Mouse (Mus musculus) hindbrain, embryonic 13.5 days (tissue): ENCODE measurements around the gene Adgrg1. TPM values are rescaled to one million over a fixed set of nuclear protein-coding genes. Genes with fewer than 3 reads are reported as not detected.

Source experiments
- ATAC-seq: fragments of 200-750 bp; cut with Nextera tagmentation; 2 replicates; pipeline ENCODE4 v1.8.0; 2017; ENCODE audit warnings: moderate TSS enrichment; ENCODE audit not compliant: low FRiP score
- H3K27ac ChIP-seq: fragments of 300-500 bp; sonication (generic); 2 replicates; pipeline ENCODE4 v1.5.1; 2015; ENCODE audit warnings: inconsistent platforms, mild to moderate bottlenecking, moderate library complexity
- H3K27me3 ChIP-seq: fragments of 300-500 bp; sonication (generic); 2 replicates; pipeline ENCODE4 v1.6.1; 2015; ENCODE audit warnings: mild to moderate bottlenecking, inconsistent platforms
- H3K36me3 ChIP-seq: fragments of 300-500 bp; sonication (generic); 2 replicates; pipeline ENCODE4 v1.6.1; 2015; ENCODE audit warnings: mild to moderate bottlenecking, inconsistent platforms
- H3K4me1 ChIP-seq: fragments of 300-500 bp; sonication (generic); replicated peaks from 2 replicates; pipeline ENCODE4 v1.6.1; 2015; ENCODE audit warnings: inconsistent platforms
- H3K4me2 ChIP-seq: fragments of 300-500 bp; sonication (generic); 2 replicates; pipeline ENCODE4 v1.6.1; 2015; ENCODE audit warnings: inconsistent platforms, mild to moderate bottlenecking, moderate library complexity
- H3K4me3 ChIP-seq: fragments of 300-500 bp; sonication (generic); 2 replicates; pipeline ENCODE4 v1.5.1; 2015; ENCODE audit warnings: mild to moderate bottlenecking, inconsistent platforms
- H3K9ac ChIP-seq: fragments of 300-500 bp; sonication (generic); 2 replicates; pipeline ENCODE4 v1.6.1; 2015; ENCODE audit warnings: mild to moderate bottlenecking, inconsistent platforms
- H3K9me3 ChIP-seq: fragments of 300-500 bp; sonication (generic); 2 replicates; pipeline ENCODE4 v1.6.1; 2016; ENCODE audit warnings: inconsistent platforms
- WGBS: fragments of 180-500 bp; shearing (Covaris S2); methylation state at CpG from one replicate; pipeline ENCODE4 v1.1.7; 2015; 5-methylcytosine and 5-hydroxymethylcytosine counted together
- polyA plus RNA-seq: library from polyadenylated mRNA; unstranded; fragments of >200 nt; fragmentation: Nextera tagmentation; extraction: Ambion mirVana; gene quantifications from 2 replicates; pipeline ENCODE4 v1.2.1, GENCODE M21; 2015

The Adgrg1 gene
- 158 and 162 TPM in 2 replicates for polyA plus RNA-seq

DNA sequence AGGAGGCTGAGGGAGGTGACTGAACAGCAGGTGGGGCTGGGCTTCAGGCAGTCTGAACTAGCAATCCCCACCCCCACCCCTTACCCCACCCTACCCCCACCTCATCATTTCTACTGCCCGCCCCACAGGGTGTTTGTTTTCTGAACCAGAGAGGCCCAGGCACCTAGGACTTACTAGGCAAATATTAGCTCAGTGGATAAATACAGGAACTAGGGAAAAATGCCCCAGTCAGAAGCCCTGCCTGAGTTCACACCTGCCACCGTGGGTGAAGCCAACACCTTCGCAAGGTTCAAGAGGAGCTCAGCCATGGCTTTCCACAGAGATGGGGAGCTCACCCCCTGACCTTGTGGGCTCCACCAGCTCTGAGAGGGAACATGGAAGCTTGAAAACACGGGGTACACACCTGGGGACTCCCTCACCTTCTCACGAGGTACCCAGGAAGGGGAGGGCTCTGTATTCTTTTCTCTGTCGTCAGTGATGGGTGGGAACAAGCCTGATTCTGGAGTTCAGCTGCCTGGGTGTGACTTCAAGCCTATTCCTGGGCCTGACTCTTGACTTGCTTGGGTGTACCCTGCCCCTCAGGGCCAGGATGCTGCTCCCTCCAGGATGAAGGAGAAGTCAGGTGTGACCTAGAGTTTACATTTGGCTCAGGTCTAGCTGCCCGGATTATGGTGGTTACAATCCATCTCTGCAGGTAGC is at the start of gene Adgrg1:
Adgrg1 (plus strand) TSS at position 285 of the 699 bp plus-strand sequence.
- H3K4me3 ChIP-seq: no peak within 1 kb of the TSS
- peaks cover 9% of the 10 kb centered on the region for H3K27me3 ChIP-seq
- no peaks in the 10 kb centered on the region for H3K36me3 ChIP-seq
- H3K27ac ChIP-seq: no peak within 1 kb of the TSS
- WGBS: 56% methylated on average over 7 of the region's 7 CpGs
- H3K9me3 ChIP-seq: no peaks in the 10 kb centered on the region
- ATAC-seq: no peak
- H3K9ac ChIP-seq: no peak within 1 kb of the TSS
- peaks cover 29% of the 10 kb centered on the region for H3K4me1 ChIP-seq
- no peak within 1 kb of the TSS for H3K4me2 ChIP-seq

DNA sequence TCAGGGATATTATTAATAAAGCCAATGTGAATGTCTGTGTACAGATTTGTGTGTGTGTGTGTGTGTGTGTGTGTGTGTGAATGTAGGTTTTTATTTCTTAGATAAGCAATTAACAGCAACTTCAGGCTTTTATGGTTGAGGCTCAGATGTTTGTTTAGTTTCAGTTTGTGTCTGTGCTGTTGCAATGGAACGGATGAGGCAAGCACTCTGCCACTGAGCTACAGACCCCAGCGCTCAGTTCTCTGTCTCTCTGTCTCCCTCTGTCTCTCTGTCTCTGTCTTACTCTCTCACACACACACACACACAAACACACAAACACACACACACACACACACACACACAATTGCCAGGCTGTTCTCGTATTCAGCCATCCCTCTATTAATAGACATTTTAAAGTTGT is 46.3 kb upstream of the Adgrg1 start:
- Histone ChIP-seq H3K9ac (no peak overlapping the region), H3K36me3 (no peaks in the 10 kb centered on the region), H3K27me3 (0 out of 2 replicates have a peak, but pooled peaks cover 8% of the 10 kb centered on the region), H3K4me2 (no peak overlapping the region), H3K4me3 (no peak overlapping the region), H3K9me3 (no peaks in the 10 kb centered on the region), H3K4me1 (no peaks in the 10 kb centered on the region), H3K27ac (no peak overlapping the region)
- ATAC-seq: no peak
- WGBS: 86% methylated on average over 3 of the region's 3 CpGs

DNA sequence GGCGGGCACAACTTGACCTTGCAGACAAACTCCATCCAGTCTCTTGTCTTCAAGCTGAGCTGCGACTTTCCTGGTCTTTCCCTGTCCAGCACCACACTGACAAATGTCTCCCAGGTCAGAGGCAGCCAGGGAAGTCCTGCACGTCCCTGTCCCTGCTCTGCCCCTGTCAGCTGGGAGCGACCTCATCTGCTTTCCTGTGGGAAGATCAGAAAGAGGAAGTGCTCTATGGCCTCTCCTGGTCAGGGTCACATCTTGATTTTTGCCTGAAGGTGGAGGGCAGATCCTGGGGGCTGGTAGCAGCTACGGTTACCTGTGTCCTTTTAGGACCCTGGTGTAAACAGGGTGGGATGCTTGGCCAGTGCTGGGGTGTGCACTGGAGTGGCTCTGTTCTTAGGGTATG is 40.6 kb upstream of the Adgrg1 start:
- no peaks in the 10 kb centered on the region for H3K9me3 ChIP-seq
- WGBS: 69% methylated on average over 5 of the region's 5 CpGs
- H3K4me1 ChIP-seq: no peaks in the 10 kb centered on the region
- no peak overlapping the region for H3K4me2 ChIP-seq
- no peak for ATAC-seq
- H3K36me3 ChIP-seq: no peaks in the 10 kb centered on the region
- no peak overlapping the region for H3K4me3 ChIP-seq
- no peak overlapping the region for H3K9ac ChIP-seq
- no peak overlapping the region for H3K27ac ChIP-seq
- H3K27me3 ChIP-seq: 0 out of 2 replicates have a peak, but pooled peaks cover 3% of the 10 kb centered on the region

DNA sequence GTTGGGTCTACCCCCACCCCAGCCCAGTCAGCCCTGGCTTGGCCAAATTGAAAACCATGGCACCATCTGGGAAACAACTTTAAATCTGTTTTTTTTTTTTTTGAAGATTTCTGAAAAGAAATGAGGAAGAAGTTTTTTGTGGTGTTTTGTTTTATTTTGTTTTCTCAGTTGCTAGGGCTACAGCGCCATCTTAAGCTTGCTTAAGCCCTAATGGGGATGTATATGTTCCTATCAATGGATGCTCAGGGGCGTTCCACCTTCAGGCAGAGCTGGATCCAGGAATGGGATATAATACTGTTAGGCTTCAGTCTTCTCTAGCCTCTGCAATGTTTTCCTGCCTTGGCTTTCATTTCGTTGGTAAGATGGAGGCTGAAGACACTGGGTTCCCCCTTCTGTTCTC is 39.4 kb upstream of the Adgrg1 start:
- no peak overlapping the region for H3K27ac ChIP-seq
- 0 out of 2 replicates have a peak, but pooled peaks cover 3% of the 10 kb centered on the region for H3K27me3 ChIP-seq
- no peaks in the 10 kb centered on the region for H3K9me3 ChIP-seq
- 91% methylated on average over 3 of the region's 3 CpGs for WGBS
- H3K36me3 ChIP-seq: no peaks in the 10 kb centered on the region
- no peak for ATAC-seq
- H3K4me2 ChIP-seq: no peak overlapping the region
- H3K4me3 ChIP-seq: no peak overlapping the region
- H3K4me1 ChIP-seq: no peaks in the 10 kb centered on the region
- H3K9ac ChIP-seq: no peak overlapping the region

DNA sequence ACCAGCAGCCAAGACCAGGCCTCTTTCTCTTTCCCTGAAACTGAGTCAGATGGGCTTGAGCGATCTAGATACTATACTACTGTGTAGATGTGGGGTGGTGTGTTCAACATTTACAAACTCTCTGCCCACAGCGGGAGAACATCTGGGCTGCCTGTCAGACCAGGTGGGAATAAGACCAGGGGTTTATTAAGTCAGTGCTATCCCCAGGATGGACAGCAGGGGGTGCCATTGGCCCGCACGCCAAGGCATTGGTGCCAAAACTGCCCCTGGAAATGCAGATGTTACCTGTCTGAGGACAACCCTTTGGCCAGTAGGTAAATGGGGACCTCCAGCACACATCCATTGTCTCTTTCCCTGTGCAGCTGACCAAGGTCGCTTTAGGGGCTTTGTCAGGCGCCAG is 32.0 kb upstream of the Adgrg1 start:
- no peaks in the 10 kb centered on the region for H3K27me3 ChIP-seq
- no peaks in the 10 kb centered on the region for H3K9me3 ChIP-seq
- H3K4me1 ChIP-seq: peaks cover 9% of the 10 kb centered on the region; the same call in 1 of the 2 replicates
- H3K4me3 ChIP-seq: no peak overlapping the region
- no peak overlapping the region for H3K9ac ChIP-seq
- H3K4me2 ChIP-seq: no peak overlapping the region
- no peak for ATAC-seq
- WGBS: 17% methylated on average over 6 of the region's 6 CpGs
- no peak overlapping the region for H3K27ac ChIP-seq
- no peaks in the 10 kb centered on the region for H3K36me3 ChIP-seq

DNA sequence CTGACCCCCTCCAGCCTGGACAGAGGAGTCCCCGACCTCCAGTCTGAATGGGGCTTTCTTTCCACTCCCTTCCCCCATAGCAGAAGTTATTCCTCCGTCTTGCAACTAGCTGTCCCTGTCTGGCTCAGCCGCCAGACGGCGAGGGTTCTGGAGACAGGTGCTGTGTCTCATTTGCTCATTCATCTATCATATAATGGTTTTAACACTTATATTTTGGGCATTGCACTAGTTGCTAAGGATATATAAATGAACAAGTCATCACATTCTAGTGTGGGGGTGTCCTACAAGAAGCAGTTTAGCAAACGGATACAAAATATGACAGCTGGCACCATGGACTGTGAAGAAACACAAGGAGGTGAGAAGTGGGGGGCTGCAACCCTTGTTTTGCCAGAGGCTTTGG is 29.4 kb upstream of the Adgrg1 start:
- H3K4me2 ChIP-seq: no peak overlapping the region
- H3K4me1 ChIP-seq: peaks cover 9% of the 10 kb centered on the region; the same call in 1 of the 2 replicates
- WGBS: 56% methylated on average over 6 of the region's 6 CpGs
- H3K27ac ChIP-seq: no peak overlapping the region
- H3K36me3 ChIP-seq: no peaks in the 10 kb centered on the region
- H3K4me3 ChIP-seq: no peak overlapping the region
- H3K27me3 ChIP-seq: no peaks in the 10 kb centered on the region
- ATAC-seq: no peak
- no peak overlapping the region for H3K9ac ChIP-seq
- no peaks in the 10 kb centered on the region for H3K9me3 ChIP-seq

DNA sequence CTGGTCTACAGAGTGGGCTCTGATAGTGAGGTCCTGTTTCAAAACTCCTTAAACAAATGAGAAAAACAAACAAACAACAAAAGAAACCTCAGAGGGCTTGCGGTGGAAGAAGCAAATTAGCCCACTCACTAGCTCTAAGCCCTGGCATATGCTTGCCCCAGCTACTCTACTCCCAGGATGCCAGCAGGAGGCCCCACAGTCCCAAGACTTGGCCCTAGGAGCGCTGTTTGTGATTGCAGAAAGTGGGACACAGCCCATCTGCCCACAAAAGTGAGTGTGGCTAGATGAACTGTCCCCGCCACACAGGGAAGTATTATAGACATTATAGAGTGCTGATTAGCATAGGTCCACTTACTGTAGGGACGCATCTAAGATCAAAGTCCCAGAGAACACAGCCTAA is 26.1 kb upstream of the Adgrg1 start:
- no peaks in the 10 kb centered on the region for H3K36me3 ChIP-seq
- no peaks in the 10 kb centered on the region for H3K9me3 ChIP-seq
- H3K4me2 ChIP-seq: no peak overlapping the region
- no peak overlapping the region for H3K4me3 ChIP-seq
- no peak overlapping the region for H3K9ac ChIP-seq
- H3K4me1 ChIP-seq: peaks cover 14% of the 10 kb centered on the region; the same call in 1 of the 2 replicates
- 76% methylated on average over 4 of the region's 4 CpGs for WGBS
- no peak for ATAC-seq
- no peak overlapping the region for H3K27ac ChIP-seq
- no peaks in the 10 kb centered on the region for H3K27me3 ChIP-seq

- H3K9ac ChIP-seq: no peak overlapping the region
- no peaks in the 10 kb centered on the region for H3K27me3 ChIP-seq
- no peak for ATAC-seq
- H3K9me3 ChIP-seq: no peaks in the 10 kb centered on the region
- H3K4me1 ChIP-seq: peaks cover 17% of the 10 kb centered on the region
- no peak overlapping the region for H3K27ac ChIP-seq
- 86% methylated on average over 4 of the region's 4 CpGs for WGBS
- no peak overlapping the region for H3K4me2 ChIP-seq
- no peaks in the 10 kb centered on the region for H3K36me3 ChIP-seq
- no peak overlapping the region for H3K4me3 ChIP-seq
Observed at GRCm38 (mm10) chr8:94949010-94949409, 25.5 kb upstream of the Adgrg1 start.

DNA sequence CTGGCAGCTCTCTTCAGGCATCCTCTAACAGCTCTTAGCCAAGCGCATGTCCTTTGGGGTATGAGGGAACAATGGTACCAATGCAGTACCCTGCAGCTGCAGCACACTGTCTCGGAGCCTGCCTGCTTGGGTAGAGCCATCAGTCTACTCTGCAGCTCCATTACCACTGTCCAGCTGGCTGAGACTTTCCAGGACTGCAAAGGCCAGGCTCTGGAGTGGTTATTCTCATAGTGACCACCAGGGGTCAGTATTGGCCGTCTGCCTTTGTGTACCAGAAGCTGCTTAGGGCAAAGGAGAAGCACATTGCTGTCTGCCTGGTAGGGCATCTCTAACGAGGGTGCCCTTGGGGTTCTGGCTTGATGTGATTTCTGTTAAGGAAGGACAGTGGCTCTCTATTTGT is 24.5 kb upstream of the Adgrg1 start:
- 24% methylated on average over 4 of the region's 4 CpGs for WGBS
- no peak overlapping the region for H3K27ac ChIP-seq

GRCm38 (mm10) chr8:94950458-94950857 is 24.1 kb upstream of the Adgrg1 start:
- H3K27me3 ChIP-seq: no peaks in the 10 kb centered on the region
- H3K9me3 ChIP-seq: no peaks in the 10 kb centered on the region
- peaks cover 26% of the 10 kb centered on the region for H3K4me1 ChIP-seq
- no peak overlapping the region for H3K4me3 ChIP-seq
- no peak overlapping the region for H3K9ac ChIP-seq
- H3K27ac ChIP-seq: no peak overlapping the region
- H3K36me3 ChIP-seq: no peaks in the 10 kb centered on the region
- WGBS: 76% methylated on average over 5 of the region's 5 CpGs
- H3K4me2 ChIP-seq: no peak overlapping the region
- ATAC-seq: peak; percentile 29; the same call in 1 of the 2 replicates

More for the DNA sequence above, 24.5 kb upstream of the Adgrg1 start:
- Histone ChIP-seq H3K4me1 (peaks cover 26% of the 10 kb centered on the region), H3K36me3 (no peaks in the 10 kb centered on the region), H3K9me3 (no peaks in the 10 kb centered on the region), H3K4me3 (no peak overlapping the region), H3K9ac (no peak overlapping the region), H3K4me2 (no peak overlapping the region), H3K27me3 (no peaks in the 10 kb centered on the region)
- ATAC-seq: peak; percentile 77

GRCm38 (mm10) chr8:94952086-94952485 is 22.5 kb upstream of the Adgrg1 start:
- WGBS: 85% methylated on average over 5 of the region's 5 CpGs

GRCm38 (mm10) chr8:94953624-94954367 is 20.8 kb upstream of the Adgrg1 start:
- WGBS: 68% methylated on average over 7 of the region's 7 CpGs
- Histone ChIP-seq H3K4me3 (no peak overlapping the region), H3K9me3 (no peaks in the 10 kb centered on the region), H3K27ac (no peak overlapping the region), H3K9ac (no peak overlapping the region), H3K4me2 (no peak overlapping the region), H3K4me1 (peaks cover 17% of the 10 kb centered on the region), H3K27me3 (no peaks in the 10 kb centered on the region), H3K36me3 (no peaks in the 10 kb centered on the region)
- no peak for ATAC-seq

More at GRCm38 (mm10) chr8:94952086-94952485, 22.5 kb upstream of the Adgrg1 start:
- peaks cover 18% of the 10 kb centered on the region for H3K4me1 ChIP-seq
- no peak overlapping the region for H3K27ac ChIP-seq
- H3K27me3 ChIP-seq: no peaks in the 10 kb centered on the region
- H3K4me2 ChIP-seq: no peak overlapping the region
- ATAC-seq: no peak
- no peak overlapping the region for H3K4me3 ChIP-seq
- H3K9me3 ChIP-seq: no peaks in the 10 kb centered on the region
- H3K9ac ChIP-seq: no peak overlapping the region
- no peaks in the 10 kb centered on the region for H3K36me3 ChIP-seq
